ENCODE assay signal across 28 mouse cellular contexts in the genomic region with DNA sequence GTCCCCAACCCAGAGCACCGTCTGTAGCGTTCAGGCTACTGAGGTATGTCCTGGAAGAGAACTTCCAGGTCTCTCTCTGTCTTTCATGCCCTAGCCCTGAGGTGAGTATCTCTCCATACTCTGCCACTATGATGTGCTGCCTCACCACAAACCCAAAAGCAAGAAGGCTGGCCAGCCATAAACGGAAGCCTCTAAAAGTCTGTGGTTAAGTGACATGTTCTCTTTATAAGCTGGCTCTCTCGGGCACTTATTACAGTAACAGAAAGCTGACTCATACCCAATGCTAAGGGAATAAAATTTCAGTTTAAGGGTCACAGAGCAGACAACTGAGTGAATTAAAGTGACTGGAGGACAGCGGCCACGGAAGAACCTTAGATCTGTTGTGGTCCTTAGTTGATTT. TPM values are rescaled to one million over a fixed set of nuclear protein-coding genes. Genes with fewer than 3 reads are reported as not detected.
DNase-seq lines count a peak whose midpoint lies in the region; ATAC-seq and TF ChIP-seq lines count a peak whose summit lies in the region.
"Had no signal": no experiment of that assay in that cellular context is flagged by ENCODE, and none has a peak within 500 bp of the region (broad histone marks: within the 10 kb centered on the region; RNA-seq: fewer than 3 reads in every experiment).

No protein-coding gene starts in this region.

- peak; percentile 93 for DNase-seq in 416B (ENCODE audit: low read depth)
- DNase-seq in cerebellum, adult 9-10 months: no peak
- DNase-seq in adrenal gland, adult (ENCODE audit: inconsistent age in 2 of 2, low spot score in 1 of 2): no peak
- DNase-seq in left cerebral cortex, adult 9 months (ENCODE audit: low spot score in 2 of 2): no peak
- DNase-seq: adrenal gland, adult 2 months; adrenal gland, postnatal 14 days; cerebellum, adult 11 months; cerebellum, adult 8-10 months; cerebellum, postnatal 14 days; gastrocnemius, postnatal 10 days; heart, adult 18-20 months; heart, postnatal 10 days; heart, postnatal 36 days; kidney, adult 11 months had no signal

- no peak for TF ChIP-seq POLR2A in myocyte (IDR thresholded peaks at IDR 0.05; ENCODE audit: insufficient read length, low read depth)

- no peaks in the 10 kb centered on the region for H3K79me2 ChIP-seq in myocyte (ENCODE audit: control insufficient read depth, insufficient read depth)

- H3K4me3 ChIP-seq in myocyte: no peak overlapping the region
- H3K4me3 ChIP-seq: embryonic facial prominence, embryonic 10.5 days; embryonic facial prominence, embryonic 13.5 days; erythroblast, embryonic 14.5 days; forebrain, embryonic 12.5 days; forebrain, embryonic 15.5 days; heart, embryonic 12.5 days; heart, embryonic 15.5 days; hindbrain, embryonic 10.5 days; hindbrain, embryonic 13.5 days; intestine, embryonic 15.5 days had no signal

- H3K27me3 ChIP-seq in myocyte (ENCODE audit: control insufficient read depth, insufficient read depth, insufficient read length): no peaks in the 10 kb centered on the region
- H3K27me3 ChIP-seq: embryonic facial prominence, embryonic 13.5 days; forebrain, embryonic 12.5 days; forebrain, embryonic 15.5 days; heart, embryonic 12.5 days; heart, embryonic 15.5 days; hindbrain, embryonic 13.5 days; intestine, embryonic 15.5 days; Patski had no signal

- peak; percentile 66 for ATAC-seq in common myeloid progenitor, adult 5-6 weeks (replicated peaks; ENCODE audit: low read depth, poor library complexity, severe bottlenecking)
- ATAC-seq: forebrain, embryonic 15.5 days; hindbrain, embryonic 16.5 days; intestine, embryonic 15.5 days; Patski had no signal

- peaks cover 34% of the 10 kb centered on the region for H3K36me3 ChIP-seq in myocyte (ENCODE audit: control insufficient read depth, insufficient read depth)

- H3K4me2 ChIP-seq in myocyte (ENCODE audit: low read depth): peak overlapping the region; percentile 59
- H3K4me2 ChIP-seq: embryonic facial prominence, embryonic 13.5 days; forebrain, embryonic 12.5 days; forebrain, embryonic 15.5 days; heart, embryonic 12.5 days; heart, embryonic 15.5 days; hindbrain, embryonic 13.5 days; intestine, embryonic 15.5 days had no signal

- H3ac ChIP-seq in myocyte (ENCODE audit: control insufficient read depth, insufficient read length): no peak overlapping the region

TF ChIP-seq in myocyte, 11 proteins besides CTCF, POLR2A, EP300 and RAD21:
- TF ChIP-seq SRF (IDR thresholded peaks at IDR 0.05; ENCODE audit: control insufficient read depth, insufficient read length, low read depth) (no peak), TCF12 (IDR thresholded peaks at IDR 0.05; ENCODE audit: insufficient read depth, poor library complexity, severe bottlenecking) (no peak), E2F4 (IDR thresholded peaks at IDR 0.05; ENCODE audit: insufficient read depth) (no peak), MYOG (IDR thresholded peaks at IDR 0.05; ENCODE audit: control insufficient read depth in 1 of 3, insufficient read depth in 1 of 3, insufficient read length in 2 of 3, low read depth in 2 of 3) (no peak), TCF3 (IDR thresholded peaks at IDR 0.05; ENCODE audit: insufficient read length, low read depth) (no peak), MYOD1 (IDR thresholded peaks at IDR 0.05; ENCODE audit: control insufficient read depth in 1 of 3, insufficient read length in 2 of 3, low read depth in 2 of 3) (no peak)
TF ChIP-seq in myocyte: peak in this region for 0.

RNA-seq across cellular contexts. Expression of a gene that starts 44.2 kb away (rescaled TPM):
- 121 and 151 TPM in 2 replicates for total RNA-seq in common myeloid progenitor, adult 5-6 weeks (2017)
- 129 TPM for polyA plus RNA-seq in myocyte (2012; fragmentation: generic; extraction: Trizol)

RNA-seq across cellular contexts. Expression of a gene that starts 44.2 kb away (rescaled TPM):
- total RNA-seq in common myeloid progenitor, adult 5-6 weeks (2017): 26.7 and 29.2 TPM in 2 replicates
- polyA plus RNA-seq in myocyte (2012; fragmentation: generic; extraction: Trizol): 17.4 TPM

RNA-seq across cellular contexts. Expression of a gene that starts 50.2 kb away (rescaled TPM):
- not detected in 2 replicates for total RNA-seq in common myeloid progenitor, adult 5-6 weeks (2017)
- 19.7 TPM for polyA plus RNA-seq in myocyte (2012; fragmentation: generic; extraction: Trizol)
